Mouse (Mus musculus) layer of hippocampus, adult 9-11 months (tissue): ENCODE results near the gene Vmn2r-ps130.
"Not testable (repeated sequence)": the region's sequence is repeated elsewhere in the genome, so short reads cannot be mapped to it uniquely, and the experiment has no call there.

Experiments
- DNase-seq: peaks from one replicate; pipeline ENCODE4 v3.0.0; 2022

Gene Vmn2r-ps130

GRCm38 (mm10) chr17:23060866-23061265, at the start of gene Vmn2r-ps130:
Gene Vmn2r-ps130, plus strand, starts transcription at chr17:23061166.
- DNase-seq, result not testable (repeated sequence)
